Mouse (Mus musculus) MEL (cell line): ENCODE measurements at regions not wholly inside any gene's neighbourhood (a gene's known extent, or its start where the extent isn't known, plus 50 kb on each side); places are given as distances from the start of the nearest gene placed in this dataset.

Source experiments
- DNase-seq: peaks from one replicate; pipeline ENCODE4 v3.0.0; 2011; ENCODE audit warnings: low read depth, low spot score
- H3K27ac ChIP-seq: 2 replicates; pipeline ENCODE4 v1.5.1; 2012; ENCODE audit warnings: low read depth, mild to moderate bottlenecking, control low read depth, low read length, moderate library complexity; ENCODE audit not compliant: control insufficient read depth
- H3K27me3 ChIP-seq, 2 experiments: fragments of 150-350 bp in 1 of 2; sonication (generic) in 1 of 2; 2 replicates each; pipeline ENCODE4 v1.6.1; 2012; ENCODE audit warnings: low read length in 2 of 2, mild to moderate bottlenecking in 2 of 2, improper control_type of control experiment in 1 of 2, moderate library complexity in 1 of 2; ENCODE audit not compliant: insufficient read depth in 2 of 2, control insufficient read depth in 1 of 2
- H3K36me3 ChIP-seq, 2 experiments: 2 replicates each; pipeline ENCODE4 v1.6.1; 2012 to 2014; ENCODE audit warnings: low read length in 2 of 2, improper control_type of control experiment in 1 of 2, inconsistent platforms in 1 of 2, mild to moderate bottlenecking in 1 of 2; ENCODE audit not compliant: insufficient read depth in 2 of 2, control insufficient read depth in 1 of 2
- H3K4me1 ChIP-seq, 2 experiments: fragments of 150-350 bp in 1 of 2; sonication (generic) in 1 of 2; 2 replicates each; pipeline ENCODE4 v1.6.1; 2012; ENCODE audit warnings: low read length in 2 of 2, improper control_type of control experiment in 1 of 2, mild to moderate bottlenecking in 1 of 2; ENCODE audit not compliant: insufficient read depth in 2 of 2, control insufficient read depth in 1 of 2
- H3K4me3 ChIP-seq, 2 experiments: fragments of 150-350 bp in 1 of 2; sonication (generic) in 1 of 2; 2 replicates each; pipeline ENCODE4 v1.5.1; 2012; ENCODE audit warnings: low read depth in 2 of 2, low read length in 2 of 2, mild to moderate bottlenecking in 2 of 2, moderate library complexity in 2 of 2, control low read depth in 1 of 2, improper control_type of control experiment in 1 of 2; ENCODE audit not compliant: control insufficient read depth in 1 of 2, insufficient read depth in 1 of 2
- H3K79me2 ChIP-seq: 2 replicates; pipeline ENCODE4 v1.6.1; 2012; ENCODE audit warnings: mild to moderate bottlenecking, low read length, moderate library complexity; ENCODE audit not compliant: control insufficient read depth, poor library complexity, insufficient read depth
- H3K9ac ChIP-seq: 2 replicates; pipeline ENCODE4 v1.6.1; 2012; ENCODE audit warnings: low read depth, mild to moderate bottlenecking, control low read depth, low read length, moderate library complexity; ENCODE audit not compliant: control insufficient read depth, poor library complexity, severe bottlenecking
- H3K9me3 ChIP-seq: fragments of 150-350 bp; sonication (generic); replicated peaks from 2 replicates; pipeline ENCODE4 v1.6.1; 2012; ENCODE audit warnings: mild to moderate bottlenecking, low read length, improper control_type of control experiment, moderate library complexity; ENCODE audit not compliant: insufficient read depth
- BHLHE40 ChIP-seq: IDR thresholded peaks from 2 replicates; pipeline ENCODE4 v1.6.1; 2012; ENCODE audit warnings: low read depth, mild to moderate bottlenecking, inconsistent platforms, low read length, improper control_type of control experiment, borderline replicate concordance
- CTCF ChIP-seq, 3 experiments: IDR thresholded peaks in 2 of 3; conservative IDR thresholded peaks in 1 of 3; 2 replicates each; pipeline ENCODE4 v1.5.1; 2011 to 2012; ENCODE audit warnings: low read length in 3 of 3, low read depth in 2 of 3, mild to moderate bottlenecking in 2 of 3, improper control_type of control experiment in 1 of 3, inconsistent platforms in 1 of 3, mixed read lengths in 1 of 3, moderate library complexity in 1 of 3; ENCODE audit not compliant: control insufficient read depth in 1 of 3, insufficient read depth in 1 of 3, poor library complexity in 1 of 3, severe bottlenecking in 1 of 3
- ELF1 ChIP-seq: IDR thresholded peaks from 2 replicates; pipeline ENCODE4 v1.6.1; 2014; ENCODE audit warnings: low read depth, mild to moderate bottlenecking, inconsistent platforms, low read length, improper control_type of control experiment, moderate library complexity
- HCFC1 ChIP-seq: IDR thresholded peaks from 2 replicates; pipeline ENCODE4 v1.6.1; 2012; ENCODE audit warnings: low read depth, mild to moderate bottlenecking, inconsistent platforms, low read length, improper control_type of control experiment, moderate library complexity
- KAT2A ChIP-seq: conservative IDR thresholded peaks from 2 replicates; pipeline ENCODE4 v1.6.1; 2012; ENCODE audit warnings: low read depth, low read length, improper control_type of control experiment, inconsistent platforms
- MAX ChIP-seq: IDR thresholded peaks from 2 replicates; pipeline ENCODE4 v1.6.1; 2011; ENCODE audit warnings: low read length, improper control_type of control experiment
- MEF2A ChIP-seq: IDR thresholded peaks from 2 replicates; pipeline ENCODE4 v1.6.1; 2014; ENCODE audit warnings: low read depth, mild to moderate bottlenecking, inconsistent platforms, low read length, improper control_type of control experiment; ENCODE audit not compliant: poor library complexity, insufficient replicate concordance, severe bottlenecking; ENCODE audit errors: extremely low read depth
- MXI1 ChIP-seq: IDR thresholded peaks from 2 replicates; pipeline ENCODE4 v1.6.1; 2011; ENCODE audit warnings: mild to moderate bottlenecking, low read depth, low read length, improper control_type of control experiment
- MYC ChIP-seq: IDR thresholded peaks from 2 replicates; pipeline ENCODE4 v1.6.1; 2011; ENCODE audit warnings: low read depth, mild to moderate bottlenecking, low read length, improper control_type of control experiment, moderate library complexity
- NELFE ChIP-seq: IDR thresholded peaks from 2 replicates; pipeline ENCODE4 v1.6.1; 2011; ENCODE audit warnings: low read depth, low read length, improper control_type of control experiment
- POLR2A ChIP-seq, 2 experiments: IDR thresholded peaks; 2 replicates each; pipeline ENCODE4 v1.6.1; 2011 to 2012; ENCODE audit warnings: low read length in 2 of 2, mild to moderate bottlenecking in 2 of 2, control low read depth in 1 of 2, improper control_type of control experiment in 1 of 2, low read depth in 1 of 2, moderate library complexity in 1 of 2; ENCODE audit not compliant: control insufficient read depth in 1 of 2, insufficient read depth in 1 of 2, poor library complexity in 1 of 2
- POLR2AphosphoS2 ChIP-seq: IDR thresholded peaks from 2 replicates; pipeline ENCODE4 v1.6.1; 2011; ENCODE audit warnings: low read length, improper control_type of control experiment
- POLR2AphosphoS5 ChIP-seq: IDR thresholded peaks from 2 replicates; pipeline ENCODE4 v1.6.1; 2012; ENCODE audit warnings: low read depth, borderline replicate concordance, mild to moderate bottlenecking, inconsistent platforms, low read length, moderate library complexity, mixed read lengths
- RAD21 ChIP-seq: IDR thresholded peaks from 2 replicates; pipeline ENCODE4 v1.6.1; 2011; ENCODE audit warnings: mild to moderate bottlenecking, low read depth, low read length, improper control_type of control experiment
- RCOR1 ChIP-seq: IDR thresholded peaks from 2 replicates; pipeline ENCODE4 v1.6.1; 2012; ENCODE audit warnings: low read depth, mild to moderate bottlenecking, inconsistent platforms, low read length, improper control_type of control experiment
- SIN3A ChIP-seq: IDR thresholded peaks from 2 replicates; pipeline ENCODE4 v1.6.1; 2012; ENCODE audit warnings: low read length, improper control_type of control experiment, inconsistent platforms
- SMC3 ChIP-seq: IDR thresholded peaks from 2 replicates; pipeline ENCODE4 v1.6.1; 2011; ENCODE audit warnings: low read depth, low read length, improper control_type of control experiment
- TBP ChIP-seq: IDR thresholded peaks from 2 replicates; pipeline ENCODE4 v1.8.0; 2011; ENCODE audit warnings: low read depth, low read length, improper control_type of control experiment
- USF1 ChIP-seq: IDR thresholded peaks from 2 replicates; pipeline ENCODE4 v1.6.1; 2014; ENCODE audit warnings: low read depth, mild to moderate bottlenecking, inconsistent platforms, low read length, improper control_type of control experiment, moderate library complexity
- ZC3H11A ChIP-seq: IDR thresholded peaks from 2 replicates; pipeline ENCODE4 v1.6.1; 2012; ENCODE audit warnings: low read depth, mild to moderate bottlenecking, inconsistent platforms, low read length, improper control_type of control experiment
- ZKSCAN1 ChIP-seq: IDR thresholded peaks from 2 replicates; pipeline ENCODE4 v1.6.1; 2012; ENCODE audit warnings: low read depth, mild to moderate bottlenecking, inconsistent platforms, low read length, improper control_type of control experiment, moderate library complexity
- ZMIZ1 ChIP-seq: IDR thresholded peaks from 2 replicates; pipeline ENCODE4 v1.6.1; 2012; ENCODE audit warnings: low read depth, mild to moderate bottlenecking, inconsistent platforms, low read length, improper control_type of control experiment, moderate library complexity

DNA sequence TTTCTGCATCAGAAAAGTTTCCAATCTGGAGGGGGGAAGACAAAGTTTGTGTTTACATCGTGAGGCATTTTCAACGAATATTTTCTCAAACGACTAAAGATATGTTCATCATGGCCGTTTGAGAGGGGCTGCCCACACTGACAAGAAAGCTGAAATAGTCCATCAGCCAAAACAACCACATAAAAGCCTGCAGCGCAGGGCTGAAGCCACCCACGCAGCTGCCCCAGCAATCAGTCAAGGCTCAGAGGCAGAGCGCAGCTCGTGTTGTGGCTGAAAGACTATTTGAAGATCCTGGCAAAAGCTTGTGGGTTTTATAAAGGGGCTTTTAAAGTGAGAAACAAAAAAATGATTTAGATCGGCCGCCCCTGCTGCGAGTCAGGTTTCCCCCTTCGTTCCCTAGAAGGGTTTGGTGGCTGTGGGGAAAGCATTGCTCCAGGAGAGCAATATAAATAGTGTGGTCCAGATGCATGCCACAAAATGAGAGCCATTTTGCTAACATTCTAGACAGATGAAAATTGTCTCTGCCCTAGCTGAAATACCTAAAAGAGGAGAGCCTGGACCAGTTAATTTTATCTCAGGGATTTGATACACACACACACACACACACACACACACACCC, 105.0 kb upstream of the Otud4 start:
- Histone ChIP-seq H3K9ac (no peak overlapping the region), H3K4me3 (no peak overlapping the region), H3K9me3 (no peaks in the 10 kb centered on the region), H3K4me1 (no peaks in the 10 kb centered on the region), H3K79me2 (no peaks in the 10 kb centered on the region), H3K36me3 (no peaks in the 10 kb centered on the region), H3K27me3 (no peaks in the 10 kb centered on the region), H3K27ac (no peak overlapping the region)
- TF ChIP-seq BHLHE40 (no peak), NELFE (no peak), KAT2A (no peak), USF1 (no peak), RCOR1 (no peak), MEF2A (no peak)
- DNase-seq, result no peak

DNA sequence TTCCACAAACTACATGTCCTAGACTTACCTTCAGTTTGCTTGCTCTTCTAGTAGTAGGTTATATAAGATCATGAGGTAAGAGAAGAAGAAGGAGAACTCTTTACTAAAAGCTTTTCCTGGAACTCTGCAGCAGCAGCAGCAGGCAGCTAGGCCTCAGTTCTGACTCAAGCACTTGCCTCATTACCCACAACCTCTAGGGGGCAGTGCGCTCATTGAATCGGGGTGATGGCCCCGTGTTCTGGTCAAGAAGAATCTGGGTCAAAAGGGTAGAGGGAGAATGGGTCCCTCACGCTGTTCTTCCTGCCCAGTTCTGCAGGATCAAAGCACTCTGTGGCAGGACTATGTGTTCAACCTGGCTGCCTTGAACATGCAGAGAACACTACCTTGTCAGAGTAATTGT, 109.9 kb upstream of the Otud4 start:
- Histone ChIP-seq H3K27ac (no peak overlapping the region), H3K9me3 (no peaks in the 10 kb centered on the region), H3K4me3 (no peak overlapping the region), H3K79me2 (no peaks in the 10 kb centered on the region), H3K4me1 (no peaks in the 10 kb centered on the region), H3K27me3 (no peaks in the 10 kb centered on the region), H3K36me3 (no peaks in the 10 kb centered on the region), H3K9ac (no peak overlapping the region)
- peak; percentile 17 for DNase-seq
- TF ChIP-seq POLR2A (IDR thresholded peaks at IDR 0.05; ENCODE audit: control insufficient read depth in 1 of 2, insufficient read depth in 1 of 2, low read depth in 1 of 2, low read length in 2 of 2, poor library complexity in 1 of 2) (no peak), RAD21 (peak; percentile 15), HCFC1 (no peak), CTCF (IDR thresholded peaks at IDR 0.05 in 2 of 3, conservative IDR thresholded peaks at IDR 0.05 in 1 of 3; ENCODE audit: control insufficient read depth in 1 of 3, insufficient read depth in 1 of 3, low read depth in 2 of 3, low read length in 3 of 3, poor library complexity in 1 of 3, severe bottlenecking in 1 of 3) (peak; percentile 28 to 56 (median 47)), POLR2AphosphoS5 (no peak), SIN3A (no peak)

DNA sequence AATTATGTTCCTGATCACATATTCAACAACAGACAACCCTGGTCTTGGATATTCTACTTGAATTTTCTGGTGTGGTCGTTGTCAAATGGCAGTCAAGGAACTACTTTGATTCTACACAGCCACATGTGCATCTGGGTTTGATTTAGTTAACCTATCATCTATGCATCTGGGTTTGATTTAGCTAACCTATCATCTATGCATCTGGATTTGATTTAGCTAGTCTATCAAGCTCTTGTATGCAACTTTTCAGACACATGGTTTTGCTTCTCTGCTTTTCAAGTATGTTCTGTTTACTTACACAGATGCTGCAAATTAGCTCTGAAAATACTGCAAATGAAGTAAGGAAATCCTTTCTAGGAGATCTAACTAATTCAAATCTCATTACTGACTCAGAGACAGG, 117.4 kb upstream of the Otud4 start:
- no peak for DNase-seq
- no peak for TF ChIP-seq SMC3
- TF ChIP-seq MAX, result no peak
- no peak for TF ChIP-seq TBP
- no peak for TF ChIP-seq ZKSCAN1
- TF ChIP-seq MYC, result no peak
- no peak for TF ChIP-seq MXI1
- TF ChIP-seq HCFC1, result no peak
- no peak for TF ChIP-seq POLR2AphosphoS2
- TF ChIP-seq ELF1, result no peak
- TF ChIP-seq ZC3H11A, result no peak
- no peak for TF ChIP-seq MEF2A
- TF ChIP-seq CTCF (IDR thresholded peaks at IDR 0.05 in 2 of 3, conservative IDR thresholded peaks at IDR 0.05 in 1 of 3; ENCODE audit: control insufficient read depth in 1 of 3, insufficient read depth in 1 of 3, low read depth in 2 of 3, low read length in 3 of 3, poor library complexity in 1 of 3, severe bottlenecking in 1 of 3), result no peak
- TF ChIP-seq ZMIZ1, result no peak
- no peak for TF ChIP-seq POLR2A (IDR thresholded peaks at IDR 0.05; ENCODE audit: control insufficient read depth in 1 of 2, insufficient read depth in 1 of 2, low read depth in 1 of 2, low read length in 2 of 2, poor library complexity in 1 of 2)
- TF ChIP-seq, all 39 proteins: peak for 0
- no peaks in the 10 kb centered on the region for H3K36me3 ChIP-seq
- no peak overlapping the region for H3K9ac ChIP-seq
- H3K9me3 ChIP-seq, result no peaks in the 10 kb centered on the region
- no peaks in the 10 kb centered on the region for H3K27me3 ChIP-seq
- H3K79me2 ChIP-seq, result no peaks in the 10 kb centered on the region
- H3K27ac ChIP-seq, result no peak overlapping the region
- no peaks in the 10 kb centered on the region for H3K4me1 ChIP-seq
- H3K4me3 ChIP-seq, result no peak overlapping the region
